Mouse (Mus musculus) G1E (cell line): ENCODE results near the gene Chst2. TPM values are rescaled to one million over a fixed set of nuclear protein-coding genes. Genes with fewer than 3 reads are reported as not detected.

Experiments
- ATAC-seq: 2 replicates; pipeline ENCODE4 v1.8.0; 2016; ENCODE audit warnings: mild to moderate bottlenecking; ENCODE audit not compliant: insufficient number of reproducible peaks, poor library complexity, low FRiP score, severe bottlenecking; ENCODE audit errors: extremely low read depth
- DNase-seq: peaks from one replicate; pipeline ENCODE4 v3.0.0; 2012; ENCODE audit warnings: low spot score
- H3K27me3 ChIP-seq: 2 replicates; pipeline ENCODE4 v1.6.1; 2012; ENCODE audit warnings: mild to moderate bottlenecking, low read length, inconsistent platforms; ENCODE audit not compliant: insufficient read depth
- H3K36me3 ChIP-seq: replicated peaks from 2 replicates; pipeline ENCODE3; 2012; ENCODE audit warnings: mild to moderate bottlenecking, inconsistent platforms
- H3K4me1 ChIP-seq: 2 replicates; pipeline ENCODE4 v1.6.1; 2012; ENCODE audit warnings: low read depth, low read length, inconsistent platforms, mixed read lengths; ENCODE audit not compliant: insufficient read depth
- H3K4me3 ChIP-seq: 2 replicates; pipeline ENCODE4 v1.5.1; 2012; ENCODE audit warnings: low read depth, mild to moderate bottlenecking, inconsistent platforms, low read length, moderate library complexity, mixed read lengths
- H3K9me3 ChIP-seq: replicated peaks from 2 replicates; pipeline ENCODE4 v1.6.1; 2012; ENCODE audit warnings: inconsistent platforms
- CTCF ChIP-seq: IDR thresholded peaks from 2 replicates; pipeline ENCODE4 v1.5.1; 2012; ENCODE audit warnings: low read depth, low read length, inconsistent platforms, mixed read lengths
- GATA1 ChIP-seq: IDR thresholded peaks from 2 replicates; pipeline ENCODE4 v1.6.1; 2012; ENCODE audit warnings: borderline replicate concordance, low read length, inconsistent platforms, mixed read lengths
- GATA2 ChIP-seq: IDR thresholded peaks from 2 replicates; pipeline ENCODE4 v1.6.1; 2012; ENCODE audit warnings: low read depth, low read length, inconsistent platforms, borderline replicate concordance
- POLR2AphosphoS5 ChIP-seq: IDR thresholded peaks from 2 replicates; pipeline ENCODE4 v1.6.1; 2012; ENCODE audit warnings: low read depth, low read length, inconsistent platforms; ENCODE audit not compliant: insufficient replicate concordance
- TAL1 ChIP-seq: conservative IDR thresholded peaks from 2 replicates; pipeline ENCODE4 v1.6.1; 2012; ENCODE audit warnings: low read depth, low read length, inconsistent platforms, mixed read lengths
- polyA plus RNA-seq: library from polyadenylated mRNA; stranded (reverse); fragments of >175 nt; gene quantifications from 2 replicates; pipeline ENCODE4 v1.2.3, GENCODE M21; 2012
- total RNA-seq, 2 experiments: library from RNA; stranded (forward) in 1 of 2; stranded (reverse) in 1 of 2; fragments of 200-1000 nt in 1 of 2; fragments of >200 nt in 1 of 2; fragmentation: Nextera tagmentation in 1 of 2; gene quantifications; 2 replicates each; pipeline ENCODE4 v1.2.3; 2014 to 2017

The Chst2 gene
- total and polyA plus RNA-seq, 3 experiments, result 0.16 TPM; not detected in 2

GRCm38 (mm10) chr9:95350550-95350949 is 56.0 kb downstream of the Chst2 start:
- no peak for ATAC-seq
- H3K4me1 ChIP-seq, result no peaks in the 10 kb centered on the region

More at GRCm38 (mm10) chr9:95350550-95350949, 56.0 kb downstream of the Chst2 start:
- Histone ChIP-seq H3K27me3 (no peaks in the 10 kb centered on the region), H3K4me3 (no peak overlapping the region), H3K9me3 (peaks cover 6% of the 10 kb centered on the region), H3K36me3 (no peaks in the 10 kb centered on the region)
- no peak for DNase-seq
- no peak for TF ChIP-seq POLR2AphosphoS5
- no peak for TF ChIP-seq GATA2
- no peak for TF ChIP-seq TAL1
- no peak for TF ChIP-seq GATA1
- no peak for TF ChIP-seq CTCF

Other genes starting within 250 kb of the Chst2 start
- 194 and 222 TPM in 2 replicates for gene U2surp, start 105.3 kb upstream of the Chst2 start, total RNA-seq (2014; fragmentation: Nextera tagmentation)
- gene U2surp, start 105.3 kb upstream of the Chst2 start, total RNA-seq (2017), result 205 and 232 TPM in 2 replicates
- gene U2surp, start 105.3 kb upstream of the Chst2 start, polyA plus RNA-seq, result 7.2 and 14.1 TPM in 2 replicates
- gene Paqr9, start 152.9 kb upstream of the Chst2 start, total RNA-seq (2014; fragmentation: Nextera tagmentation), result 6.8 TPM in 1 of 2 replicates, not detected in the other
- 0.06 and 0.11 TPM in 2 replicates for gene Paqr9, start 152.9 kb upstream of the Chst2 start, total RNA-seq (2017)
- gene Paqr9, start 152.9 kb upstream of the Chst2 start, polyA plus RNA-seq, result not detected in 2 replicates
- gene Pcolce2, start 230.9 kb upstream of the Chst2 start, total RNA-seq (2014; fragmentation: Nextera tagmentation), result not detected in 2 replicates
- gene Pcolce2, start 230.9 kb upstream of the Chst2 start, total RNA-seq (2017), result under 0.01 and 0.05 TPM in 2 replicates
- not detected in 2 replicates for gene Pcolce2, start 230.9 kb upstream of the Chst2 start, polyA plus RNA-seq